Mouse (Mus musculus): ENCODE measurements around the gene Rora.

GRCm38 (mm10) chr9:69320635-69321027 is 667.0 kb downstream of the Rora start:
- TF ChIP-seq CTCF (IDR thresholded peaks at IDR 0.05; ENCODE audit: borderline replicate concordance, control insufficient read depth, extremely low read depth, insufficient read depth, low read length, poor library complexity) (no peak), POLR2A (IDR thresholded peaks at IDR 0.05; ENCODE audit: control insufficient read depth, extremely low read depth, insufficient read depth, low read length, poor library complexity) (no peak)

Measured in thymus, adult 2 months (tissue).